In genomic region chr16:31908959-31909358, GRCm38 (mm10) we compare ENCODE assay signal across 20 mouse cellular contexts. TPM values are rescaled to one million over a fixed set of nuclear protein-coding genes. Genes with fewer than 3 reads are reported as not detected.
A peak's percentile ranks its signal among the peaks of the same experiment; 100 is the strongest.
DNase-seq lines count a peak whose midpoint lies in the region; ATAC-seq lines count a peak whose summit lies in the region.
"Had no signal": no experiment of that assay in that cellular context is flagged by ENCODE, and none has a peak within 500 bp of the region (broad histone marks: within the 10 kb centered on the region; RNA-seq: fewer than 3 reads in every experiment).

No protein-coding gene starts in this region.

- intact Hi-C loops in left cerebral cortex, postnatal 10 days (cut with DNase I): no loop called here

- no peak overlapping the region for H3K27ac ChIP-seq in heart, embryonic 12.5 days (ENCODE audit: poor library complexity, severe bottlenecking)
- no peak overlapping the region for H3K27ac ChIP-seq in forebrain, embryonic 16.5 days (ENCODE audit: low read length)
- H3K27ac ChIP-seq: forebrain, embryonic 12.5 days; kidney, postnatal 0 days; limb, embryonic 13.5 days; macrophage; midbrain, embryonic 13.5 days had no signal

- no peak for ATAC-seq in heart, embryonic 12.5 days (ENCODE audit: insufficient number of reproducible peaks, low FRiP score)
- ATAC-seq in forebrain, embryonic 16.5 days: no peak
- ATAC-seq: intestine, embryonic 16.5 days; midbrain, embryonic 13.5 days had no signal

- H3K9me3 ChIP-seq in heart, embryonic 12.5 days (replicated peaks): no peaks in the 10 kb centered on the region
- H3K9me3 ChIP-seq in forebrain, embryonic 16.5 days (ENCODE audit: control insufficient read depth, low read length): no peaks in the 10 kb centered on the region
- H3K9me3 ChIP-seq: forebrain, embryonic 12.5 days; limb, embryonic 13.5 days; midbrain, embryonic 13.5 days had no signal

- H3K4me3 ChIP-seq in heart, embryonic 12.5 days: no peak overlapping the region
- no peak overlapping the region for H3K4me3 ChIP-seq in forebrain, embryonic 16.5 days (replicated peaks; ENCODE audit: low read length)
- H3K4me3 ChIP-seq: forebrain, embryonic 12.5 days; limb, embryonic 13.5 days; midbrain, embryonic 13.5 days had no signal

- H3K27me3 ChIP-seq in heart, embryonic 12.5 days (replicated peaks): 0 out of 2 replicates have a peak, but pooled peaks cover 3% of the 10 kb centered on the region
- peaks cover 4% of the 10 kb centered on the region; the same call in 1 of the 2 replicates for H3K27me3 ChIP-seq in forebrain, embryonic 16.5 days (replicated peaks; ENCODE audit: control insufficient read depth, insufficient read depth, low read length)
- H3K27me3 ChIP-seq: midbrain, embryonic 13.5 days had no signal

- peak overlapping the region; percentile 27 for H3K4me2 ChIP-seq in heart, embryonic 12.5 days
- H3K4me2 ChIP-seq in forebrain, embryonic 16.5 days (ENCODE audit: low read length): no peak overlapping the region
- H3K4me2 ChIP-seq: forebrain, embryonic 12.5 days; limb, embryonic 13.5 days; midbrain, embryonic 13.5 days had no signal

- peaks cover 15% of the 10 kb centered on the region for H3K4me1 ChIP-seq in heart, embryonic 12.5 days (replicated peaks)
- 0 out of 2 replicates have a peak, but pooled peaks cover 5% of the 10 kb centered on the region for H3K4me1 ChIP-seq in forebrain, embryonic 16.5 days (replicated peaks; ENCODE audit: control insufficient read depth, insufficient read depth, low read length)

- H3K9ac ChIP-seq in heart, embryonic 12.5 days: no peak overlapping the region
- H3K9ac ChIP-seq in forebrain, embryonic 16.5 days (replicated peaks; ENCODE audit: low read depth, low read length): no peak overlapping the region
- H3K9ac ChIP-seq: forebrain, embryonic 12.5 days; limb, embryonic 13.5 days; midbrain, embryonic 13.5 days had no signal

- 53% methylated on average over 11 of the region's 11 CpGs for WGBS in heart, embryonic 12.5 days
- WGBS in forebrain, embryonic 16.5 days: 67% methylated on average over 11 of the region's 11 CpGs

- no peak for DNase-seq in heart, adult 8-10 months (ENCODE audit: low spot score)
- DNase-seq in left cerebral cortex, adult 18-20 months (ENCODE audit: low spot score in 2 of 2): peak; percentile 55 to 72
- DNase-seq in left cerebral cortex, postnatal 10 days (ENCODE audit: extremely low spot score in 1 of 2, low spot score in 2 of 2): no peak
- DNase-seq in right cerebral cortex, adult 2 months (ENCODE audit: low spot score in 2 of 2): peak; percentile 55 to 71
- no peak for DNase-seq in right cerebral cortex, postnatal 4 days
- peak; percentile 63 to 75 for DNase-seq in right cerebral cortex, postnatal 36 days (ENCODE audit: low spot score in 2 of 2)
- DNase-seq: cerebellum, adult 11-12 months; gastrocnemius, postnatal 25 days; heart, postnatal 36 days; spleen, adult 18-20 months; thymus, postnatal 36 days had no signal

- H3K36me3 ChIP-seq in heart, embryonic 12.5 days: no peaks in the 10 kb centered on the region
- H3K36me3 ChIP-seq in forebrain, embryonic 16.5 days (ENCODE audit: control insufficient read depth, insufficient read depth): no peaks in the 10 kb centered on the region
- H3K36me3 ChIP-seq: forebrain, embryonic 12.5 days; limb, embryonic 13.5 days; midbrain, embryonic 13.5 days had no signal

RNA-seq across cellular contexts. Expression of gene Pigz, which starts 24.7 kb away (rescaled TPM):
- polyA plus RNA-seq in heart, embryonic 12.5 days (2016; fragmentation: Nextera tagmentation; extraction: Ambion mirVana): 0.32 and 0.52 TPM in 2 replicates
- 1 to 10 TPM; 4.2 to 7.8 (median 4.4) TPM for total RNA-seq in heart, adult 8-10 months (2022)
- total RNA-seq in left cerebral cortex, adult 18-20 months (2021): 10 to 100 TPM; 20.3 to 23.5 TPM
- total RNA-seq in left cerebral cortex, postnatal 10 days (2021): 10 to 100 TPM in 1 of 2 experiments, 1 to 10 TPM in 1; 7.9 to 12.9 TPM
- 1.6 TPM in 2 replicates for polyA plus RNA-seq in forebrain, embryonic 16.5 days (2015; fragmentation: Nextera tagmentation; extraction: Ambion mirVana)

RNA-seq across cellular contexts. Expression of gene Meltf, which starts 30.3 kb away (rescaled TPM):
- 0.09 and 0.15 TPM in 2 replicates for polyA plus RNA-seq in heart, embryonic 12.5 days (2016; fragmentation: Nextera tagmentation; extraction: Ambion mirVana)
- total RNA-seq in heart, adult 8-10 months (2022): not detected
- total RNA-seq in left cerebral cortex, adult 18-20 months (2021): under 1 TPM; 0.44 to 0.49 TPM
- under 1 TPM; 0.36 to 0.61 TPM for total RNA-seq in left cerebral cortex, postnatal 10 days (2021)
- 0.11 and 0.16 TPM in 2 replicates for polyA plus RNA-seq in forebrain, embryonic 16.5 days (2015; fragmentation: Nextera tagmentation; extraction: Ambion mirVana)
- total RNA-seq: adrenal gland, adult 18-20 months; gastrocnemius, postnatal 25 days; heart, postnatal 36 days had no signal
- polyA plus RNA-seq: macrophage had no signal

RNA-seq across cellular contexts. Expression of gene 0610012G03Rik, which starts 39.3 kb away (rescaled TPM):
- polyA plus RNA-seq in heart, embryonic 12.5 days (2016; fragmentation: Nextera tagmentation; extraction: Ambion mirVana): 90.3 and 91.4 TPM in 2 replicates
- 10 to 100 TPM; 61.6 to 83.0 (median 78.3) TPM for total RNA-seq in heart, adult 8-10 months (2022)
- total RNA-seq in left cerebral cortex, adult 18-20 months (2021): 10 to 100 TPM; 39.5 to 42.0 TPM
- total RNA-seq in left cerebral cortex, postnatal 10 days (2021): 10 to 100 TPM; 52.4 to 54.4 TPM
- 110 and 112 TPM in 2 replicates for polyA plus RNA-seq in forebrain, embryonic 16.5 days (2015; fragmentation: Nextera tagmentation; extraction: Ambion mirVana)

RNA-seq across cellular contexts. Expression of gene Ncbp2, which starts 39.4 kb away (rescaled TPM):
- 79.4 and 85.0 TPM in 2 replicates for polyA plus RNA-seq in heart, embryonic 12.5 days (2016; fragmentation: Nextera tagmentation; extraction: Ambion mirVana)
- 10 to 100 TPM; 22.6 to 26.4 (median 24.9) TPM for total RNA-seq in heart, adult 8-10 months (2022)
- total RNA-seq in left cerebral cortex, adult 18-20 months (2021): 10 to 100 TPM; 50.1 to 50.8 TPM
- total RNA-seq in left cerebral cortex, postnatal 10 days (2021): 10 to 100 TPM; 44.8 to 45.9 TPM
- polyA plus RNA-seq in forebrain, embryonic 16.5 days (2015; fragmentation: Nextera tagmentation; extraction: Ambion mirVana): 115 and 121 TPM in 2 replicates

Comparison
In these comparisons a context has a peak if more than half of its experiments do, and no peak if none do; other contexts are left out.
1. DNase-seq: peak in left cerebral cortex, adult 18-20 months (2 of 2), right cerebral cortex, adult 2 months (2 of 2) and right cerebral cortex, postnatal 36 days (2 of 2); none in heart, adult 8-10 months (single experiment), left cerebral cortex, postnatal 10 days (0 of 2) and right cerebral cortex, postnatal 4 days (single experiment).